18 mouse cellular contexts compared by ENCODE assay signal in the genomic region with DNA sequence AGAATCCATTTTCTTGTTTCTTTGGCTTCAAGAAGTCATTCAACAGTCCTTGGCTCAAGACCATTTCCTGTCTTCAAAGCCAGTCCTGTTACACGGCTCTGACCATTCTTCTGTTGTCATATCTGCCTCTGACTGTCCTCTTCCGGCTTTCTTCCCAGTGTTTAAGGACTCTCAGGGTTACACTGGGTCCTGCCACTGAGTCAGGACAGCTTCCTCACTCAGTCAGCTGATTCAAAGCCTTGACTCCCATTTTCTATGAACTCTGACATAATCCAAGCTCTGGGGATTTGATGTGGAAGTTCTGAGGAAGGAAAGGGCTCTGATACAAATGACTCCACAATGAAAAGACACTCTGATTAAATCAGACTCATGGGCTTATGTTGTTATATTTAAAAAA. TPM values are rescaled to one million over a fixed set of nuclear protein-coding genes. Genes with fewer than 3 reads are reported as not detected.
"Had no signal": no experiment of that assay in that cellular context is flagged by ENCODE, and none has a peak within 500 bp of the region (broad histone marks: within the 10 kb centered on the region; RNA-seq: fewer than 3 reads in every experiment).

No protein-coding gene starts in this region.

- H3K36me3 ChIP-seq: midbrain, embryonic 10.5 days; midbrain, embryonic 12.5 days; neural tube, embryonic 13.5 days; neural tube, embryonic 15.5 days had no signal

- H3K27ac ChIP-seq: liver, embryonic 14.5 days; midbrain, embryonic 10.5 days; midbrain, embryonic 12.5 days; neural tube, embryonic 13.5 days; neural tube, embryonic 15.5 days had no signal

- ATAC-seq: midbrain, embryonic 16.5 days had no signal

- H3K4me2 ChIP-seq: lung, embryonic 14.5 days; midbrain, embryonic 12.5 days; neural tube, embryonic 13.5 days; neural tube, embryonic 15.5 days had no signal

- H3K4me3 ChIP-seq: midbrain, embryonic 10.5 days; midbrain, embryonic 12.5 days; myocyte; neural tube, embryonic 13.5 days; neural tube, embryonic 15.5 days had no signal

- H3K9ac ChIP-seq: liver, embryonic 14.5 days; lung, embryonic 14.5 days; midbrain, embryonic 12.5 days; neural tube, embryonic 13.5 days; neural tube, embryonic 15.5 days had no signal

- H3K27me3 ChIP-seq: midbrain, embryonic 12.5 days; neural tube, embryonic 13.5 days; neural tube, embryonic 15.5 days had no signal

- H3K4me1 ChIP-seq: midbrain, embryonic 10.5 days; midbrain, embryonic 12.5 days; neural tube, embryonic 13.5 days; neural tube, embryonic 15.5 days had no signal

- H3K9me3 ChIP-seq: midbrain, embryonic 10.5 days; midbrain, embryonic 12.5 days; neural tube, embryonic 13.5 days; neural tube, embryonic 15.5 days had no signal

- DNase-seq: lung, adult 18-20 months; lung, embryonic 14.5 days; lung, postnatal 10 days; midbrain, embryonic 14.5 days; retina, postnatal 1 day; right cerebral cortex, adult 18-20 months; right cerebral cortex, postnatal 25 days; right cerebral cortex, postnatal 4 days; thymus, adult 18-20 months; thymus, postnatal 14 days; thymus, postnatal 36 days had no signal

RNA-seq across cellular contexts. Expression of a gene that starts 9.5 kb away (rescaled TPM):
- polyA plus RNA-seq: lung, embryonic 14.5 days; midbrain, embryonic 10.5 days; midbrain, embryonic 12.5 days; midbrain, embryonic 16.5 days; neural tube, embryonic 13.5 days had no signal
